Mouse (Mus musculus) heart, postnatal 0 days (tissue): ENCODE results near the gene Il27.

Experiments used
- CTCF ChIP-seq: IDR thresholded peaks from 2 replicates; pipeline ENCODE4 v1.5.1; 2016; ENCODE audit warnings: antibody characterized with exemption, control low read depth, low read depth
- EP300 ChIP-seq: IDR thresholded peaks from 2 replicates; pipeline ENCODE4 v1.6.1; 2016; ENCODE audit warnings: antibody characterized with exemption, low read depth

DNA sequence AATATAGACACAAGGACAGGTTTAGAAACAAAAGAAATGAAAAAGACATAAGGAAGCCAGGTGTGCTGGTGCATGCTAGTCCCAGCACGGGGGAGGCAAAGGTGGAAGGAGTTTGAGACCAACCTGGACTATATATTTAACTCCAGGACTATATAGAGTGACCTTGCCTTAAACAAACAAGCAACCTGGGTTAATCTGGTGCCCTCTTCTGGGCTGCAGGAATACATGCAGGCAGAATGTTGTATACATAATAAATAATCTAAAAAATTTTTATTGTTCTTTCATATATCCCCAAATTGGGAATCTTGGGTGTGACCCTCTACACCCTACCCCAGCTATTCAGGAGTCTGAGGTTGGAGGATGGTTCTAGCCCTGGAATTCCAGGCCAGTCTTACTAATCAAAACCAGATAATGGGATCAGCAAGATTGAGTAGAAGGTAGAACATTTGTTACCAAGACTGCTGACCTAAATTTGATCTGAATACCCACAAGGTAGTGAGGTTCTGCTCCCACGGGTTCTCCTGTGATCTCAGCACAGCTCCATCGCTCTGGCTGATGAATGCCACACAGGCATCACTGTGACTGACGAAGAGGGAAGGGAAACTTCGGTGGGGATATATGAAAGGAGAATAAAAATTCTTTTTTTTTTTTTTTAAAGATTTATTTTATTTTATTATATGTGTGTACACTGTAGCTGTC lies 48.0 kb upstream of the Il27 start:
- peak; percentile 25; the same call in 1 of the 2 replicates for TF ChIP-seq CTCF
- no peak for TF ChIP-seq EP300
